Mouse (Mus musculus): Measurements from ENCODE around the gene Med26. TPM values are rescaled to one million over a fixed set of nuclear protein-coding genes. Genes with fewer than 3 reads are reported as not detected.
A peak's percentile ranks its signal among the peaks of the same experiment; 100 is the strongest.

Gene Med26
- polyA plus RNA-seq, 1 experiment from 2014 or later = 14.9 TPM

DNA sequence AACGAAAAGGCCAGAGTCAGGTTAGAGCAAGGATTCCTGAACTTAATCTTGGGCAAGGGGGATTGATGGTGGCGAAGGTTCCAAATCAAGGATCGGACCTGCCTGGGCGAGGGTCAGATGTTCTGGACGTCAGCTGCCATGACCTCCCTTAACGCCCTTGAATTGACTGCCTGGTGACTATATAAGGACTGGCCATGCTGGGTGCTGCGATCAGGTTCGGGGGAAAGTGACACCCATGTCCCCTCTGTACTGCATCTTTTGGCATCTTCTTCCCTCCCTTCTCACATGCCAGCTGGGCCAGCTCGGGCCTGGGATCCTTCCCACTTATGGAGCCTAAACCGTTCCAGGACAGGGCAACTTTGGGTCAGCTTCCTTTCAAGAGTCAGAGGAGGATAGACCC is 24.4 kb upstream of the Med26 start:
- no peaks in the 10 kb centered on the region for H3K9me3 ChIP-seq
- peak overlapping the region; percentile 78 for H3K4me3 ChIP-seq
- peak overlapping the region; percentile 96 for H3K27ac ChIP-seq
- peaks cover 20% of the 10 kb centered on the region; the same call in 1 of the 2 replicates for H3K4me1 ChIP-seq
- no peak for DNase-seq (ENCODE audit: low spot score)
- H3K27me3 ChIP-seq (ENCODE audit: insufficient read depth, poor library complexity, severe bottlenecking) = no peaks in the 10 kb centered on the region
- 4% methylated on average over 10 of the region's 10 CpGs for WGBS
- peaks cover 24% of the 10 kb centered on the region for H3K36me3 ChIP-seq

DNA sequence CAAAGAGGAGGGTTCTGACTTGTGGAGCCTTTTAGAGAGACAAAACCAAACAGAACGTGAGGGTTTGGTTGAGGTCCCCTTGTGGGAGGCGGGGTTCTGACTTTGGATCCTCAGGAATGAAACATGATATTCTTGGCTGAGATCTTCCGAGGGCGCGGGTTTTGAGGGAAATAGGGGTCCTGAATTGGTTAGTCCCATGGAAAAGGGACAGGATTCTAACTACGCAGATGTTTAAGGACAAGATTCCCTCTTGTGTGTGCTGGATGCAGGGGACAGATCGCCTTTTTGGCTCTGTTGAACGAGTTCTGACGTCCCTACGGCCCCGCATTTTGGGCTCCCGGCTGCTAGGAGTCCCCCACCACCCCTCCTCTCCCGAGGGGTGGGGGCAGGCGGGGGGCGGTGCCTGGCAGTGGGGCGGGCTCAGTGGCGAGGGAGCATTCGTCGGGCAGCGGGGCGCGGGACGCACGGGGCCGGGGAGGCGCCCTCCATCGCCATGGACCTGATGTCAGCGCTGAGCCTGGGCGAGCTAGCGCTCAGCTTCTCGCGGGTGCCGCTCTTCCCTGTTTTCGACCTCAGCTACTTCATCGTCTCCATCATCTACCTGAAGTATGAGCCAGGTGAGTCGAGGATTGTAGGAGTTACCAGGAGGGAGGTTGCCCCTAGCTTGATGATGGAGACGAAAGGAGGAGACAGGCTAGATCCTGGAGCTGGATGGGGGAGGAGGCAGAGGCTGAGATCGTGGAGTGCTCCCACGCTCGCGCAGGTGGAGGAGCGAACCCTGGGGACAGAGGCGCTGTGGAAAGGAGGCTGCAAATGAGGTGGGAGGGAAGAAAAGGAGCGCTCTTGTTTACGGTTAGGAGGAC is 23.8 kb upstream of the Med26 start, which contains the start of gene Tmem38a:
Tmem38a (plus strand) TSS at position 445 of the 863 bp plus-strand sequence.
- Histone ChIP-seq H3K27ac (peak within 1 kb of the TSS; percentile 96), H3K36me3 (peaks cover 31% of the 10 kb centered on the region), H3K9me3 (no peaks in the 10 kb centered on the region), H3K4me3 (peak within 1 kb of the TSS; percentile 78), H3K4me1 (peaks cover 20% of the 10 kb centered on the region; the same call in 1 of the 2 replicates), H3K27me3 (ENCODE audit: insufficient read depth, poor library complexity, severe bottlenecking) (no peaks in the 10 kb centered on the region)
- DNase-seq (ENCODE audit: low spot score) = peak; percentile 88
- WGBS = under 1% methylated on average over 45 of the region's 45 CpGs

DNA sequence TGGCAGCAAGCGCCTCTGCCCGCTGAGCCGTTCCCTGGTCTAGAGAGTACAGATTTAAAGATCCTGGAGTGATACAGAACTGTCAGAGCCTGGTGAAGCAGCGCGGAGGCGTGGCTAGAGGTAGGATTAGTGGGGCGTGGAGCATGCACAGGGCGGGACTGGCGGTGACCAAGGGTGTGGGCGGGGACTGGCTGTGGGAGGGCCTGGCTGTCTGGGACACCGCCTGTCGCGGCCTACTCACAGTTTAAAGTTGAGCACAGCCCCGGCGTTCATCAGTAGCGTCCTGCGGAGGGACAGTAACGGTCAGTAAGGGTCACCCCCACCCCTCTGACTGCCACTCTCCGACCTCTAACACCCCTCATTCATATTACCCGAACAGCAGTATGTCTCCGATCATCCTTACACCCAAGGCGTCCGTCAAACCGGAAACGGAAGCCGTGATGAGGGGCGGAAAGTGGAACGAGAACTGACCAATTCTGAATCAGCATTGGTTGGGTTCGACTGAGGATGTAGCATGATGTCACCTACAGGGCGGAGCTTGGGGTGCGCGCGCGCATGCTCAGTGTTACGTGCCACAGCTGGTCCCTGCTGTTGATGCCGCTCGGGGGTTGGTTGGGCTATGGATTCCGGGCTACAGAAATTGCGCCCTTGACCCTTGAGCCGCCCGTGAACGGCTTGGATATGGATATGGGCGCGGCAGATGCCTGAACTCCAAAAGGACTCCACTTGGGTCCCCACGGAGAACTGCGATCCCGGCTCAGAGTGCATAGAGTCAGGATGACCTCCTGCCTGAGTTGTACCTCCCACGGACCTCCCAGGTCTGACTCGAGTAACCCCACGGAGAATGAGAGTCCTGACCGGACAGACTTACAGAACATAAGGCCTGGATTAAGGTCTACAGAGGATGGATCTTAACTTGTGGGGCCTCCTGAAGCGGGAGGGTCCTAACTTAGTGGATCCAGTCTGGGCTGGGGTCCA is 22.9 kb upstream of the Med26 start, which contains the start of gene Smim7:
Smim7 (minus strand) TSS at position 456 of the 978 bp plus-strand sequence.
- WGBS = under 1% methylated on average over 52 of the region's 52 CpGs
- peak; percentile 99 for DNase-seq (ENCODE audit: low spot score)
- H3K9me3 ChIP-seq = no peaks in the 10 kb centered on the region

DNA sequence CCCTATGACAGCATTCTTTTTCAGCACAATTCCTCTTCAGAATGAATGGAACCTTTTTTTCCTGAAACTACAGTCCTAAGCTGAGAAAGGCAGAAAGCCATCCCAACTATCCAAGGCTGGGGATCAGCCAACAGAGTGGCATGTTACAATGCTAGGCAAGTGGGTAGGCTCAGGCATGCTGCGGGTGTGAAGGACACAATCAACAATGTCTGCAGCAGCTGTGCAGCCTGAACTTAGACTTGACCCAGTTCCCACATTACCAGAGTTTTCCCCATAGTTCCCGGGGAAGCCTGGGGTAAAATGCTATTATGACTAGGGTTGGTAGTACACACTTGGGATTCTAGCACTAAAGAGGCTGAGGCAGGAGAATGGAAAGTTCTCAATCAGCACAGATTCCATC is 17.9 kb upstream of the Med26 start:
- peaks cover 67% of the 10 kb centered on the region for H3K36me3 ChIP-seq
- 83% methylated on average over 2 of the region's 2 CpGs for WGBS
- H3K27me3 ChIP-seq (ENCODE audit: insufficient read depth, poor library complexity, severe bottlenecking) = no peaks in the 10 kb centered on the region

More for the DNA sequence above, 22.9 kb upstream of the Med26 start, which contains the start of gene Smim7:
- Histone ChIP-seq H3K4me1 (peaks cover 20% of the 10 kb centered on the region; the same call in 1 of the 2 replicates), H3K27me3 (ENCODE audit: insufficient read depth, poor library complexity, severe bottlenecking) (no peaks in the 10 kb centered on the region), H3K36me3 (peaks cover 40% of the 10 kb centered on the region), H3K4me3 (peak within 1 kb of the TSS; percentile 78), H3K27ac (peak within 1 kb of the TSS; percentile 96)

DNA sequence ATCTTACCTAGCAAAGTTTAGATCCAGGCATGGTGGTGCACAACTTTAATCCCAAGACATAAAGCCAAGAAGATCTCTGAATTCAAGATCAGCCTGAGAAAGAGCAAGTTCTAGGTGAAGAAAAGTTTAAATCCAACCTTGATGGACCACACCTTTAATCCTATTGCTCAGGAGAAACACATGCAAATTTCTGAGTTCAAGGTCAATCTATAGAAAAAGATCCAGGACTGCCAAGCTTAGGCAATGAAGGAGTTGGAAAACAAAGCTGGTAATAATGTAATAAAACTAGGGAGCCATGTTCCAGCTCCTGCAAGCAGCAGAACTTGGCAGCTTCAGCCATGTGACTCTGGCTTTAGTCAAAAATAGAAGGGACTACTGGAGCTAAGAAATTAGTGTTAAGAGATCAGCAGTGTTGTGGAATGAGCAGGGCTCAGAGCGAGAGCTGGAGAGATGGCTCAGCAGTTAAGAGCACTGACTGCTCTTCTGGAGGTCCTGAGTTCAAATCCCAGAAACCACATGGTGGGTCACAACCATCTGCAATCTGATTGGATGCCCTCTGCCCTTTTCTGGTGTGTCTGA is 13.1 kb upstream of the Med26 start:
- WGBS = 59% methylated on average over 1 of the region's 1 CpGs
- Histone ChIP-seq H3K27me3 (ENCODE audit: insufficient read depth, poor library complexity, severe bottlenecking) (no peaks in the 10 kb centered on the region), H3K27ac (no peak overlapping the region), H3K4me1 (0 out of 2 replicates have a peak, but pooled peaks cover 6% of the 10 kb centered on the region), H3K9me3 (no peaks in the 10 kb centered on the region), H3K4me3 (no peak overlapping the region), H3K36me3 (peaks cover 59% of the 10 kb centered on the region)
- no peak for DNase-seq (ENCODE audit: low spot score)

More for the DNA sequence above, 17.9 kb upstream of the Med26 start:
- Histone ChIP-seq H3K9me3 (no peaks in the 10 kb centered on the region), H3K4me1 (peaks cover 17% of the 10 kb centered on the region; the same call in 1 of the 2 replicates), H3K4me3 (no peak overlapping the region), H3K27ac (no peak overlapping the region)
- DNase-seq (ENCODE audit: low spot score) = no peak

DNA sequence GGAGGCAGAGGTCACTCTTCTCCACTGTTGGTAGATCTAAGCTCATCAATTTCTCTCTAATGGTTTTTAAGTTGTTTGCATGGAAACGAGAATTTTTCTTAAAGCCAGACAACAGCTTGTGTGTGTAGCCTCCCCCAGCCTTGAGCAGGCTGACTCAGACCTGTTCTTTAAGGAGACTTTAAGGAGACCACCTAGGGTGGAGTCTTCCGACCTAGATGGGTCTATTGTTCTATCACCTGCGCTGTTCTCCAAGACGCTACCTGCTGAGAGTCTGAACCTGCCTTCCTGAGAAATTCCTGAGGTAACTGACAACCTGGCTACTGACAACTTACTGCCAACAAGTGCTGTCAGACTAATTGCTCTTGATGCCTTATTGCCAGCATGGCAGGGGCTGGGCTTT is 7.7 kb upstream of the Med26 start:
- no peaks in the 10 kb centered on the region for H3K9me3 ChIP-seq
- H3K36me3 ChIP-seq = peaks cover 37% of the 10 kb centered on the region
- WGBS = 51% methylated on average over 4 of the region's 4 CpGs
- no peak overlapping the region for H3K27ac ChIP-seq
- no peaks in the 10 kb centered on the region for H3K4me1 ChIP-seq
- no peak overlapping the region for H3K4me3 ChIP-seq
- no peak for DNase-seq (ENCODE audit: low spot score)
- H3K27me3 ChIP-seq (ENCODE audit: insufficient read depth, poor library complexity, severe bottlenecking) = no peaks in the 10 kb centered on the region

DNA sequence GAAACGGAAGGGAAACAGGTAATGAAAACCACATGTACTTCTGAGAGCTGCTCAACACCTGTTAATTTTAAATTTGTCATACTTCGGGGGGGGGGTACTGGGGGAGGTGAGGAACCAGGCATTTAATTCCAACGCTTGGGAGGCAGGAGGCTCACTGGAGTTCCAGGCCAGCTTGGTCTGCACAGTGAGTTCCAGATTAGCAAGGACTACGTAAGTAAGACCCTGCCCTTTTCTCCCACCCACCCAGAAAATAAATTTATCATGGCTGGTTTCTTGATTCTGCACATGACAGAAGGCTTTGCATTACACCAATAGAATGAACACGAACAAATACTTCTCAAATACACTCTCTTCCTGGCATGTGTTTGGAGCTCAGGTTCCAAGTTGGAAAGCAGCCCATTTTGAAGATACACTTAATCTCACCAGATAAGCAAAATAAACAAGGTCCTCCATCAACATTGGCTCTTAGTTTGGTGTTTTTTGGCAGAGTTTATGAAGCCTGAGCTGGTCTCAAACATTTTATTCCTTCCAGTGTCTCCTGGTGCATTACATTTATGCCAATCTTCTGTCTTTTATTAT is 1.3 kb upstream of the Med26 start:
- no peaks in the 10 kb centered on the region for H3K27me3 ChIP-seq (ENCODE audit: insufficient read depth, poor library complexity, severe bottlenecking)
- H3K4me1 ChIP-seq = peaks cover 26% of the 10 kb centered on the region
- H3K36me3 ChIP-seq = peaks cover 15% of the 10 kb centered on the region
- peak overlapping the region; percentile 85 for H3K4me3 ChIP-seq
- H3K27ac ChIP-seq = peak overlapping the region; percentile 96
- DNase-seq (ENCODE audit: low spot score) = no peak
- 9% methylated on average over 5 of the region's 5 CpGs for WGBS
- no peaks in the 10 kb centered on the region for H3K9me3 ChIP-seq

DNA sequence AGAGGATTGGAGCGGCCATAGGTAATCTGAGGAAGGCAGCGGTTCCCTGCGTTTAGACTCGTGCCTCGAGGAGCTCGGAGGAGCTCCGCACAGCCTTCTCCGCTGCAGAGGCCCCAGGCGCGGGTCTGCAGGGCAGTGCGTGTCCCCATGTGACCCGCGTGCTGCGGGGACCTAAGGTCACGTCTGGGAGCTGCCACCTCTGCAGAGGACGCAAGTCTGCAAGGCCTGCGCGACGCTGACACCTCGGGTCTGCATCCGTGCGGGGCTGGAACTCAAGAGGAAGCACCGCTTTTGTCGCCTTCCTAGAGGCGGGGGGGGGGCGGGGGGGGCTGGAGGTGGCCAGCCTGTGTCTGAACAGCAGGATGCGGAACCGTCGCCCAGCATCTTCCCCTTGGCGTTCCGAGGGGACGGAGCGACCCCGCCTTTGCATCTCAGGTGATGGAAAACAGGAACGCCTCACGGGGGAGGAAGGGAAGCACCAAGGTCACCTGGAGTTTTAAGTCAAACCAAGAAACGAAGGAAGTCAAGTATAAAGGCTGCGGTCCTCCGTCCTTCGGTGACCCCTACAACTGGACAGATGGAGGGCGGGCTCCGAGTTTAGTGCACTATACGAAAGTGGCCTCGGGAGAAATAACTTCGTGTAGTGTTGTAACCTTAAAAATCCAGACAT is 709 bp upstream of the Med26 start:
- peak overlapping the region; percentile 85 for H3K4me3 ChIP-seq
- under 1% methylated on average over 45 of the region's 45 CpGs for WGBS
- no peak for DNase-seq (ENCODE audit: low spot score)
- peaks cover 20% of the 10 kb centered on the region for H3K36me3 ChIP-seq
- H3K4me1 ChIP-seq = peaks cover 26% of the 10 kb centered on the region
- no peaks in the 10 kb centered on the region for H3K9me3 ChIP-seq
- peak overlapping the region; percentile 96 for H3K27ac ChIP-seq
- no peaks in the 10 kb centered on the region for H3K27me3 ChIP-seq (ENCODE audit: insufficient read depth, poor library complexity, severe bottlenecking)

DNA sequence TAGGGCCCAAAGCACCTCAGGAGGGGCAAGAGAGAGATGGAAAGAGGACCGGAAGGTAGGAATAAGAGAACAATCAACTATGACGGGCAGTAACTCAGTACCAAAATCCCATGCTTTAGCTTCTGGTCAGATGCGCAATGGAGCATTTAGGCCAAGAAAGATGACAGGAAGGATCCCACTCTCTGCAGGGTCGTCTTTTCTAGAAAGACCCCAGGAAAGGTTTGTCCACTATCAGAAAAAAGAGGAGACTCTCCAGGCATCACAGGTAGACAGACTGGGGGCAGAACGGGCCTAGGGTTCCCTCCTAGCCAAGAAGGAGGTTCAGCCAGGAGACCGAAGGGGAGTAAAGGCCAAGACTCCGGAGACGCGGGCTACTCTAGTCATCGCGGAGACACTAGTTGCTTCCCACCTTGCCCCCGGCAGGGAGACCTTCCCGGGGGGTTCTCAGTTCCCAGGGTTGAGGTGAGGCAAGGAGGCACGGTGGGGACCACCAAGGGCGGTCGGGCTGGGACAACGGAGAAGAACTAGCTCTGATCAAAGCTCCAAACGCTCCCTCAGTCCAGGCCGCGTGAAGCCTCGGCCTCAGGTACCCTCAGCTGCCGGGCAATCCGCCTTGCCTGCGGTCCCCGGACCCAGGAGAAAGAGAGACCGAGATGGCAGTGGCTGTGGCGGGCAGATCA is 808 bp downstream of the Med26 start:
- 3% methylated on average over 27 of the region's 27 CpGs for WGBS
- peak overlapping the region; percentile 96 for H3K27ac ChIP-seq
- H3K4me1 ChIP-seq = peaks cover 26% of the 10 kb centered on the region
- no peak for DNase-seq (ENCODE audit: low spot score)
- peak overlapping the region; percentile 85 for H3K4me3 ChIP-seq
- peaks cover 14% of the 10 kb centered on the region for H3K36me3 ChIP-seq
- no peaks in the 10 kb centered on the region for H3K9me3 ChIP-seq
- no peaks in the 10 kb centered on the region for H3K27me3 ChIP-seq (ENCODE audit: insufficient read depth, poor library complexity, severe bottlenecking)

DNA sequence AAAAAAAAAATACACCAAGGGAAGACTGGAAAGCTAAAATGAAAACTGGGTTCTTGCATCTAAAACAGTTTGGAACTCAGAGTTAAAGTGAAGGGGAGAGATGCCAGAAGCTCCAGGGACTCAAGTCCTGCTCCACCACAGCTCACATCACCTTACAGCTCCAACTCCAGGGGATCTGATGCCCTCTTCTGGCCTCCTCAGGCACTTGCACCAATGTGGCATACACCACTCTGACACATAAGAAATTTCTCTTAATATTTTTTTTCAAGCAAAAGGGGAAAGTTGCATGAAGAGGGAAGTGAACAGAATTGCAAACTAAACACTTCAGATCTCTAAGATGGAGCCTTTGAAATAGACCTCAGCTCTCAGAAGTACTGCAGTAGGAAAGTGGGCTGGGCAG is 8.8 kb downstream of the Med26 start:
- no peaks in the 10 kb centered on the region for H3K4me1 ChIP-seq
- H3K9me3 ChIP-seq = no peaks in the 10 kb centered on the region
- H3K4me3 ChIP-seq = no peak overlapping the region
- peaks cover 13% of the 10 kb centered on the region for H3K36me3 ChIP-seq
- no peak for DNase-seq (ENCODE audit: low spot score)
- no peaks in the 10 kb centered on the region for H3K27me3 ChIP-seq (ENCODE audit: insufficient read depth, poor library complexity, severe bottlenecking)
- H3K27ac ChIP-seq = no peak overlapping the region

DNA sequence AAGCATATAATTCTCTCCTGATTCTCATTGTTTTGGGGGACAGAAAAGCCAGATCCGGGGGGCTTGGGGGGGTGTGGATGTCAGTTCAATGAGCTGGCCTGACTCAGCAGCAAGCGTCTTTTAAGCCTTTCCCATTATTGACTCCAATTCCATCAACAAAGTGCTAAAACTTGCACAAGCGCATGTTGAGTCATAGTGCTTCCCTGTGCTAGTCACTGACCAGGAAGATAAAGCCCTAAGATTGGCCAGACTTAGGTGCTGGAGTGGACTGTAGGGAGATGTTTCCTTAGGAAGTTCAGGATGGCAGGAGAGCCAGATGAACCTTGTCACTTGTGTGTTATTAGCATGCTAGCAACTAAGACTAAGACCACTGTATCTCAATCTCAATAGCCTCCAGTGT is 13.2 kb downstream of the Med26 start:
- WGBS = 96% methylated on average over 3 of the region's 3 CpGs
- H3K36me3 ChIP-seq = 0 out of 2 replicates have a peak, but pooled peaks cover 7% of the 10 kb centered on the region
- H3K4me1 ChIP-seq = peaks cover 3% of the 10 kb centered on the region; the same call in 1 of the 2 replicates
- no peaks in the 10 kb centered on the region for H3K9me3 ChIP-seq
- no peak for DNase-seq (ENCODE audit: low spot score)
- H3K27me3 ChIP-seq (ENCODE audit: insufficient read depth, poor library complexity, severe bottlenecking) = no peaks in the 10 kb centered on the region
- no peak overlapping the region for H3K27ac ChIP-seq
- no peak overlapping the region for H3K4me3 ChIP-seq
